Mouse (Mus musculus) embryo, embryonic 11.5 days (tissue): ENCODE data around the gene Olfr555.
A peak's percentile ranks its signal among the peaks of the same experiment; 100 is the strongest.
"Not testable (repeated sequence)": the region's sequence is repeated elsewhere in the genome, so short reads cannot be mapped to it uniquely, and the experiment has no call there.

ENCODE experiments used
- DNase-seq: peaks from one replicate; pipeline ENCODE4 v3.0.0-alpha.2; 2012; ENCODE audit warnings: low read depth, low spot score

Gene Olfr555

DNA sequence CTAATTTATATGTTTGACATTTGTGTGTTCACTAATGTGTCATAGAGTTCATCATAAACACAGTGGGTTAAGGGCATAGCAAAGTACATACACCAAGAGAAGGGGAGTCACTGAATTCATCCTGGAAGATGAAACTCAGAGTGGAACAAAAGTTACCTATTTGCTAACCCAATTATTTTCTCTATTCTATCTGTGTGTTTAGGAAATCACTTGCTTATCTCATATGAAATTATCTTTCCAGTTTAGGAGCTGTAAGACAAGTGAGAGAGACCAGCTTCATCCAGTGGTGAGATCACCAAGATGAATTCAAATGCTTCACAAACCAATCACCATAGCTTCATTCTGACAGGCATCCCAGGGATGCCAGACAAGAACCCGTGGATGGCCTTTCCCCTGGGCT, at the start of gene Olfr555:
TSS of gene Olfr555 (plus strand) at position 301 of the 400 bp plus-strand sequence.
- DNase-seq, result no peak

DNA sequence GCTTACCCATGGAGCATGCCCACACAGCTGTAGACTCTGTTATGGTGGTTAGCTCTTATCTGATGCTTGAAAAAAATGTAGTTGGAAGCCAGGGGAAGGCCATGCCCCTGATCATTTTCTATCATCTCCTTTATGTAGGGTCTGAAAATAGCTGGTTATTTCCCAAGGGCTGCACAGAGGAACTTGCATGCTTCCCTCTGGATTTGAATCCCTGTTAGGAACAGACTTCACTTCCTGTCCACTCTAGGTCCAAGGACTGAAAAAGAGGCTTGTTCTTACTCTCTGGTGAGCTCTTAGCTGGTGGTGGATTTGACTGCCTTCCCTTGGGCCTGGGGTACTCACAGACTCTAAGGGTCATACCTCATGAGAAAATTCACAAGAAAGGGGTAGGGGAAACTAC, 40.5 kb upstream of the Olfr555 start, which contains the start of gene Olfr553:
TSS of gene Olfr553 (minus strand) at position 101 of the 400 bp plus-strand sequence.
- no peak for DNase-seq

DNA sequence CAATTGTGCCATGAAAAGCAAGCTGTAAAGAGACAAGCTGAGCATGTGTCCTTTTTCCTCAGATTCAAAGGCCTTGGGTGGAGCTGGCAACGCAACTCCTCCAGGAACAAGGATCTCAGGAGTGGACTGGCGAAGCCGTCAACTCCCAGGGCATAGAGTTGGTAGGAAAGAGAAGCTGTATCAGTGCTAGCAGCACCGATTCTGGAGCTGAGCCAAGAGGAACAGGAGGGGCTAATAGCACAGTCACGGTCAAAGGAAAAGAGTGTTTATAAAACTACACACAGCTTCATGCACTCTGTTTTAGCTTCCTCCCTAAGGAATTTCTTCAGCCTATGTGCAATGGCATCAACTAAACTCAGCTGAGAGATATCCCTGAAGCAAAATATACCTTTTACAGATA, 39.0 kb upstream of the Olfr555 start:
- no peak for DNase-seq

DNA sequence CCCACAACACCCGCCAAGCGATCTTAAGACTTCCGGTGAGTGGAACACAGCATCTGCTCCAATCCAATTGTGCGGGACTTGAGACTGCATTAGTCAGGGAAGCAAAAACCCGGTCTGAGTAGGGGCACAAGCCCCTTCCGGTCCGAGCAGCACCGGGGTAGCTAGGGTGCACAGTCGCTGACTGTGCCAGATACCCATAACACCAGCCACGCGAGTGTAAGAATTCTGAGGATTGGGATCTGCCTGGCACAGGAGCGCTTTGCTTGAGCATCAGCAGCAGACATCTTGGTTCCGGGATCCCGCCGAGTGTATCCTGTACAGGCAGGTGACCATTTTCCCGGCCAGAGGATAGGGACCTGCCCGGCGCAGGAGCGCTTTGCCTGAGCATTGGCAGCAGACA, 38.3 kb upstream of the Olfr555 start:
- DNase-seq, result not testable (repeated sequence)

DNA sequence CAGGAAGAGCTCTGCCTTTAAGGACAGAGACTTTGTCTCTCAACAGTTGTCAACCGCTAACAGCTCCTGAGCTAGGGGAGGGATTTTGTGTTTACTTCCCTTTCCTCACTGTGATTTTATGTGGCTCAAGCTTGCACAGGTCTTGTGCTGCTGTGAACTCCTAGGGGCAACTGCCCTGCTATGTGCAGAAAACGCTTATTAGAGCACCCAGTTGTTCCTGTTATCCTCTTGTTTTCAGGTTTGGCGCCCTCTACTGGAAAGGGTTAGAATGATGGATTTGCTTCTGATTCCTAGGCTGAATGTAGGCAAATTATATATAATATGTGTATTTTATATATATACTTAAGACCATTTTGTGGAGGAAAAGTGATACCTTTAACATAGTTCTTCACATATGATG, 22.0 kb upstream of the Olfr555 start:
- DNase-seq, result no peak

DNA sequence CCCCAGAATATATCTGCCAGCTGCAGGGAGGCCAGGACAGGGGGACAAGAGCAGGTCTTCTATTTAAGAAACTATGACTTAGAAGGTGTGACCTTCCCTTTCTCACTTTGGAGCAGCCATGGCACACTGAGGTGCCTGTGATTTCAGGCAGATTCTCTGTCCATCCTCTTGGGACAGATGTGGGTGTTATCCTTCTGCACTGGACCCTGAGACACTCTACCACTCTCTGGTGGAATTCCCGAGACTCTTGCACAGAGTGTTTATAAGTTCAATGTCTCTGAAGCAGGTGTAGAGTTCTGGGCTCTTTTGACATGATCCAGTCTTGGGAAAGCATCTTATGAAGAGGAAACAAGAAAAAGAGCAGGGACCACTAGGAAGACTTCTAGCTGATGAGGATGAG, 20.5 kb upstream of the Olfr555 start, which contains the start of gene Olfr554:
TSS of gene Olfr554 (plus strand) at position 301 of the 400 bp plus-strand sequence.
- no peak for DNase-seq

DNA sequence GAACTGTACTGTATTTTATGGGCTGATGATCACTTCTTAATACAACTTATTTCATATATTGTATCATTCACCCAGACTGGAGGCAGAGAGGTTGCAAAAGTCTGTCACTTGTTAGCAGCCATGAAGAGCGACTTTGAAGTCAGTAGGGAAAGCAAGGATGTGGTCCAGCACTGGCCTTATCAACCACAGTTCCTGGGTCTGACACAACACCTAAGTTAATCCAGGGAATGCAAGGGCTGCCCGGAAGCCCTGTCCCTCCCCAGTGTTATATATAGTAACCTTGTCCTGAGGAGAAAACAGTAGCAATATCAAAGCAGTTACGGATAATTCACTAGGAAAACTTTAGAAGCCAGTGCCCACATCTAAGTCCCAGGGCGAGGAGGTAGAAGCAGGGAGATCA, 13.7 kb upstream of the Olfr555 start:
- DNase-seq, result not testable (repeated sequence)

DNA sequence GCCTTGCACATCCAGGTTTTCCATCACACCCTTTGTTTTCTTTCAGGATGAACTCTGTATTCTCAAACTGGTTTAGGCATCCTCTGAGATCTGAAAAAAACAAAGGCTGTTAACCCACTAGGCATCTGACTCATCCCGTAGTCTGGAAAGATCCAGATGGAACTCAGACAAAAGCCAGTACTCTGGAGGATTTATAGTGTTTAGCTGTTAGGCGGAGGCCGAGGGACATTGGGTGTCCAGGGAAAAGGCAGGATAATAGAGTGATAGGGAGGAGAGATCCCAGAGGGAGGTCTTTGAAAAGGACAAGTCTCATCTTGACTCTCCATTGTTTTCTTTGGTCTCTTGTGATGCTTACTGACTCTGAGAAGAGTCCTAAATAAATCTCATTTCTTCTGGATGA, 6.0 kb downstream of the Olfr555 start, which contains the start of gene Olfr556:
TSS of gene Olfr556 (plus strand) at position 301 of the 400 bp plus-strand sequence.
- DNase-seq, result no peak

DNA sequence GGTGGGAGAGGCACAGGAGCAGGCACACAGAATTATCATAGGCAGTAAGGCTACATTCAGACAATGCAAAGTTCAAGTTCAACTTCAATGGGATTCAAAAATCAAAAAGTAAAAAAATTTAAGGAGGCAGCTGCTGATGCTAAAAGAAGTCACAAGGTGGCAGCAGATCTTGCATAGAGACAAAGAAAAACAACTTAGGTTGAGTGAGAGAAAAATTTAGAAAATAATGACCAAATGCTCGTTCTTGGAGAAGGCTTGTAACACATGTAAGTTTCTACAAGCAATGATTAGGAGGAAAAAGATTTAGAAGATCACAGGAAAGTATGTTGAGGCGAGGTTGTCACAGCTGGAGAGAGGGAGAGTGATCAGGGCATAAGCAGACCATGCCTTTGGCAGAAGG, 6.8 kb downstream of the Olfr555 start:
- no peak for DNase-seq

DNA sequence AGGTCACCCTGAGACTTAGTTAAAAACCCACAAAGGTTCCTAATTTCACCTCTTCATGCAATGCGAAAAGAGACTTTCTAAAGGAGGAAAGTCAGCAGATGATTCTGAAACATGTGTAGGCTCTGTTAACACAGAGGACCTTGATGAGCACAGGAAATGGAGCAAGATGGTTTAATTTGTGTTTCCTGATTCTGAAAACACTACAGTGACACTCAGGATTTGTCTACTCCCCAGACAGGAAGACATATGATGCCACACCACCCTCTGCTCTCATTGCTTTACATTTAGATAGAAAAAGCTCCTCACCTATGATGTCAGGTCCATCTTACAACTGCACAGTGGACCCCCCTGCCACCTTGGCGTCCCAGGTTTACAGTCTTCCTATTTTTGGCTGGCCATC, 17.6 kb downstream of the Olfr555 start:
- no peak for DNase-seq

DNA sequence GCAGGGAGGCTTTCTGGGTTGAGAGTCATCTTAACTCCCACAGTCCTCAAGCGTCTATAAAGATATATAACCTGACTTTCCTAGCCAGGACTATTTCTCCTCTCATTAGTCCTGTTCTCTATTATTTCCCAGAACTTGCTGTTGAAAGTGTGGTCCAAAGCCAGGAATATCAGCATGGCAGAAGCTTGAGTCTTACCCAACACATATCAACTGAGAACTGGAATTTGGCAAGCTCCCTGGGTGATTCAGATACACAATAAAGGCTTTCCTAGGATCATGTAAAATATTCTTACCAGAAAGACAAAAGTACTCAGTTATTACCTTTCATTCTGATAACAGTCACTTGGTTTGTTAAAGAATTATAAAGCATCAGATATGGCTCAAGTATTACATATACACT, 23.3 kb downstream of the Olfr555 start:
- no peak for DNase-seq

DNA sequence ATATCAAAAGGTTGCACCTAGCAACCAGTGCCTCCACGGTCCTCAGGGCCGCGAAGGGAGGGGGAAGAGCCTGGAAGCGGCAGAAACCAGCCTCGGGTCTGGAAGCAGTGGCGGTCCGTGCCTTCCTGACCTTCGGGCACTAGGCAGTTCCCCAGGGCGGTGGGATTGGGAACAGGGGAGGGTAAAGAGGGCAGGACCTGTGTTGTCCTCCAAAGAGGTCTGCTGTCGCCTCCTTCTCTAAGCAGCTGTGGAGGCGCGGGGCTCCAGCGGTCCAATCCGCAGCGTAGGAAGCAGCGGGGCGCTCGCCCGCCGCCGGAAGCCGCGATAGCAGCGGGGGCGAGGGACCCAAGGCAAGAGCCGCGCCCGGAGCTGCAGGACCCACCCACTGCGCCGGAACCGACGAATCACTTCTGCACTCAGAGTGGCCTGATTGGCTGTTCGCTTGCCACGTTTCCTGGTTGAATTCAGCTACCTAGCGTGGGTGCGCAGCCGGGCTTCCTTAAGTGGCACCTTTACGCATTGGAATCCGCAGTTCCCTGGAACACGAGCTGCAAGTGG, 28.4 kb downstream of the Olfr555 start, which contains the start of gene Trim68:
TSS of gene Trim68 (minus strand) at position 384 of the 558 bp plus-strand sequence.
- peak; percentile 73 for DNase-seq

DNA sequence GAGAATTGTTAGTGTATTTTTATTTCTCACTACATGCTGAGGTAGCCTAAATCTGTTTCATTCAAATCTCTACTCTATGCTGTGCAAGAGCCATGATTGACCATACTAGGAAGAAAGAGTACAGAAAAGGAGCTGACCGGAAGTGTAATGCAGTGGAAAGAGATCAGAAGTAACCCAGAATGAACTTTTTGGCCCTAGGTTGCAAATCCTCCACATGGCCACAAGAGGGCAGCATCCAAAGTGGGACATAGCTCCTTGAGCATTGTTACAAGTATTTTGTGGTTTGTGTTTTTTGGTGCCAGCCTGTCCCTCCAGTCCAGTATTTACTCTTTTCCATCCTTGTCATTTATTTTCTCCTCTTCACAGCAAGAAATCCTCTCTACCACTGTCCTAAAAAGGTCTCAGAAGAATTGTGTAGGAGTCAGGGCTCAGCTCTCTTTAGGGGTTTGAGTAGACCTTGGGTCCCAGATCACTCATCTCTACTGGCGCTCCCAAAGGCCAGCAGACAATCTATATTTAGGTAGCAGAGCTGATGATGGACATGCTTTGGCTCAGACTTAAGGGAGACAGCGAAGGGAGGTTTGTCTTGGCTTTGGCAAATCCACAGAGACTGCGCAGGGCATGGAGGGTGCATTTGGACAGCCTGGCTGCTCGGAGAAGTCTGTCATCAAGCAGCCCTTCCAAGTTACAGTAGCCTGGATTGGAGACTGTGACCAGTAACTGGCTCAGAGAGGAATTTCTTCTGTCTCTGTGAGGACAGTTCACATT, 36.9 kb downstream of the Olfr555 start, which contains the start of gene Olfr557:
TSS of gene Olfr557 (plus strand) at position 553 of the 768 bp plus-strand sequence.
- peak; percentile 26 for DNase-seq

DNA sequence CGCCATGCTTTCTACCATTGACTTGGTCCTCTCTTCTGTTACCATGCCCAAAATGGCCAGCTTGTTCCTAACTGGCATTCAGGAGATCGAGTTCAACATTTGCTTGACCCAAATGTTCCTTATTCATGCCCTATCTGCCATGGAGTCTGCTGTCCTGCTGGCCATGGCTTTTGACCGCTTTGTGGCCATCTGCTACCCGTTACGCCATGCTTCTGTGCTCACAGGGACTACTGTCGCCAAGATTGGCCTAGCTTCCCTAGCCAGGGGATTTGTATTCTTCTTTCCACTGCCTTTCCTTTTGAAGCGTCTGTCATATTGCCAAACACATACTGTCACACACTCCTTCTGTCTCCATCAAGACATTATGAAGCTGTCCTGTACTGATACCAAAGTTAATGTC, 39.8 kb downstream of the Olfr555 start:
- DNase-seq, result no peak

DNA sequence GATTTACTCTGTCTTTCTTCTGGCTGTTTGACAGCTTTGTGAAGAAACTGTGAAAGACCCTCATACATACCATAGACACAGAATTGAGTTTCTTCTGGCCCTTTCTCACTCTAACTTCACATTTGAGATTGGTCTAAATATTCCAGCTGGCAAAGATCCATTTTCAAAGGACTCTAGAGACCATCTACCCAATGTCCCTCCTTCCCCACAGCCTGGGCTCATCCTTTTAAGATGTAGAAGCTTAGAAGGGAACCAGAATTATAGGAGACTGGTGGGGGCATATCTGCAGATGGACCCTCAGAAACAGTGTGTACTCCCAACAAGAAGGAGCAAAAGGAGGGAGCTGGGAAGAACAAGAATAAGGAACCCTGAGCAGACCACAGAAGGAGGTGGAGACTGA, 43.3 kb downstream of the Olfr555 start, which contains the start of gene Olfr558:
TSS of gene Olfr558 (plus strand) at position 301 of the 400 bp plus-strand sequence.
- DNase-seq, result no peak
